Mouse (Mus musculus) natural killer cell, adult 2 months (primary cell): ENCODE results near the gene Krt77.

Experiments used
- DNase-seq, 2 experiments: peaks; one replicate each; pipeline ENCODE4 v3.0.0; 2022; ENCODE audit warnings: low spot score in 2 of 2

Krt77 gene

DNA sequence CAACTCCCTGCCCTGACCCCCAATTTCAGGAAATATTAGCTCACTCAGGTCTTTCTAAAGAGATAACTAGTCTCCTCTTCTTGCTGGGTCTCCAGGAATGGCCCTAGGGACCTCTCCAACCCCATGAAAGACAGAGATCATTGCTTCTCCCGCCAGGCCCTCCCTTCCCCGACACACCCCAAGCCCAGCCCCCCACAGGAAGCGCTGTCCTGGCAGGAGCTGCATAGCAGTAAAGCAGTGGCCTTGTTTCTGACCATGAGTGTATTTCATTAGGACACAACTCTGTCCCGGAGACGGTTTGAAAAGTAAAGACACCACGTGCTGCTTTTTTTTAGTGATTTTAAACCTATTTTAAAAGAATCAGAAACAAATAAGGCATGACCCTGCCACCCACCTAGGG, 36.4 kb downstream of the Krt77 start:
- no peak for DNase-seq

DNA sequence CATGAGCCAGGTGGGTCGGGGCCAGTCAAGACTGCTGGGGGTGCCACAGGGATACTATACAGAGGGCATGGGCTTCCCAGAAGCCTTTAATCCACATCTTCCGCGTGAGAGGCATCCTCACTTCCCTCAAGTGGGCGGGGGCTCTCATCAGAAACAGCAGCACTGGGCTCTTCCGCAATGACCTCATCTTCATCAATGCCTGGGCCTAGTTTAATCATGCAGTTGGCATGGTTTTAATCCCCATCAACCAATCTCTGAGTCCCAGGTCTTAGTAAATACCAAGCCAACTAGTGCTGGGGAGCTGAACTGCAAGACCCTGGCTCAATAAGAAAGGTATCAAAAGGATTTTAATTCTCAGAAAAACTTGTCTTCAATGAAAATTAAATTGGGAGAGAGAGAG, 40.1 kb downstream of the Krt77 start:
- DNase-seq: no peak

DNA sequence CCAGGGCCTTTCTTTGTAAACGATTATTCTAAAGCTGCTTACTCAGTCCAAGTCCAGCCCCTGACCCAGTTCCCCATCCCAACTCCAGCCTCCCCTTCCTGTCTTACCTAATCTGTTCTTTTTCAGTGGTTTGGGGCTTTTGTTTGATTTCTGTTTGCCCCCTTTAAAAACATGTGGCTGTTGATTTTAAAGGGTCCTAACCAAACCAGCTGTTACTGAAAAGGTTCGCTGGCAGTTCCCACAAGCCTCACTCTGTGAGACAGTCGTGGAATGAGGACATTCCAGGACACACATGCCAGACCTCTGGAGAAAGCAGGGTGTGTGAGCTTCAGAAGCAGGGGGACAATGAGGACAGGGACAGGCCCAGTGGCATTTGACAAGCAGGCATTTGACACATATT, 47.7 kb downstream of the Krt77 start:
- no peak for DNase-seq

DNA sequence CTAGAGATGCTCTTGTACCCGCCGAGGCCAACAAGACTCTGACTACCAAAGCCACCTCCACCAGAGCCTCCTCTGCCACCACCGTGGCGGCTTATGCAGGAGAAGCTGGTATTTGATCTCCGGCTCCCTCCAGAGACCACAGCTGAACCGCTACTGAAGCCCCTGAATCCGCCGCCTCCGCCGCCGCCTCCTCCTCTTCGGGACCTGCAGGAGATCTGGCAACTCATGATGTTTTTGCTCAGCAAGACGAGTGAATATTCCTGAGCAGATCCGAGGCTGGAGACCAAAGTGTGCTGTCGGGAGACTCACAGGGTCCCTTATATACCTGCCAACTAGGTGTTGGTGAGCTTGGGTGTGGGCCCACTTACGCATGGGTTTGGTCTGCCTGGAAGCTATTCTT, 51.6 kb downstream of the Krt77 start, which contains the start of gene Krt2:
TSS of gene Krt2 (minus strand) at position 295 of the 400 bp plus-strand sequence.
- DNase-seq: no peak
